Mouse (Mus musculus) liver, postnatal 0 days (tissue): ENCODE results near the gene Tut1. TPM values are rescaled to one million over a fixed set of nuclear protein-coding genes. Genes with fewer than 3 reads are reported as not detected.
"Not testable (repeated sequence)": the region's sequence is repeated elsewhere in the genome, so short reads cannot be mapped to it uniquely, and the experiment has no call there.

ENCODE experiments used
- ATAC-seq: fragments of 200-750 bp; cut with Nextera tagmentation; 2 replicates; pipeline ENCODE4 v1.8.0; 2017; ENCODE audit warnings: mild to moderate bottlenecking, moderate library complexity
- DNase-seq: peaks from one replicate; pipeline ENCODE4 v3.0.0-alpha.2; 2016
- H3K27ac ChIP-seq: fragments of 300-500 bp; sonication (generic); 2 replicates; pipeline ENCODE4 v1.5.1; 2014; ENCODE audit warnings: antibody characterized with exemption, moderate library complexity, mild to moderate bottlenecking, low read depth
- H3K27me3 ChIP-seq: fragments of 300-500 bp; sonication (generic); 2 replicates; pipeline ENCODE4 v1.6.1; 2014; ENCODE audit warnings: low read length, control low read depth, mixed read lengths; ENCODE audit not compliant: insufficient read depth
- H3K36me3 ChIP-seq: fragments of 300-500 bp; sonication (generic); replicated peaks from 2 replicates; pipeline ENCODE4 v1.6.1; 2014; ENCODE audit warnings: mild to moderate bottlenecking, control low read depth, low read length, moderate library complexity, mixed read lengths; ENCODE audit not compliant: insufficient read depth
- H3K4me1 ChIP-seq: fragments of 300-500 bp; sonication (generic); 2 replicates; pipeline ENCODE4 v1.6.1; 2014; ENCODE audit warnings: antibody characterized with exemption, mild to moderate bottlenecking, control low read depth; ENCODE audit not compliant: insufficient read depth
- H3K4me2 ChIP-seq: fragments of 300-500 bp; sonication (generic); 2 replicates; pipeline ENCODE4 v1.6.1; 2014; ENCODE audit warnings: low read depth, mild to moderate bottlenecking, low read length, moderate library complexity, mixed read lengths
- H3K4me3 ChIP-seq: fragments of 300-500 bp; sonication (generic); 2 replicates; pipeline ENCODE4 v1.5.1; 2014; ENCODE audit warnings: low read depth, low read length
- H3K9ac ChIP-seq: fragments of 300-500 bp; sonication (generic); replicated peaks from 2 replicates; pipeline ENCODE4 v1.6.1; 2014; ENCODE audit warnings: mild to moderate bottlenecking, moderate library complexity
- H3K9me3 ChIP-seq: fragments of 300-500 bp; sonication (generic); 2 replicates; pipeline ENCODE4 v1.6.1; 2016; ENCODE audit warnings: mild to moderate bottlenecking, control low read depth, low read length, mixed read lengths
- CTCF ChIP-seq: sonication (generic); IDR thresholded peaks from 2 replicates; pipeline ENCODE4 v1.5.1; 2016; ENCODE audit warnings: antibody characterized with exemption, low read depth
- EP300 ChIP-seq: IDR thresholded peaks from 2 replicates; pipeline ENCODE4 v1.6.1; 2016; ENCODE audit warnings: antibody characterized with exemption, low read depth, mild to moderate bottlenecking
- WGBS: fragments of 180-500 bp; shearing (Covaris S2); extraction: QIAGEN DNeasy Blood & Tissue Kit; methylation state at CpG from one replicate; pipeline ENCODE4 v1.1.7; 2014; ENCODE audit not compliant: insufficient replicate concordance; 5-methylcytosine and 5-hydroxymethylcytosine counted together
- polyA plus RNA-seq: library from polyadenylated mRNA; unstranded; fragments of >200 nt; fragmentation: Nextera tagmentation; extraction: Ambion mirVana; gene quantifications from 2 replicates; pipeline ENCODE4 v1.2.1, GENCODE M21; 2015

Tut1 gene
- polyA plus RNA-seq, 1 experiment from 2014 or later: 10.7 TPM

GRCm38 (mm10) chr19:8966198-8966589, 12.5 kb downstream of the Tut1 start:
- DNase-seq: no peak
- no peak for ATAC-seq
- H3K9ac ChIP-seq: peak overlapping the region; percentile 74
- H3K27ac ChIP-seq: peak overlapping the region; percentile 96
- peaks cover 18% of the 10 kb centered on the region for H3K4me1 ChIP-seq
- TF ChIP-seq CTCF (no peak), EP300 (no peak)
- no peaks in the 10 kb centered on the region for H3K27me3 ChIP-seq
- peak overlapping the region; percentile 62 for H3K4me3 ChIP-seq
- peaks cover 65% of the 10 kb centered on the region for H3K36me3 ChIP-seq
- WGBS: 31% methylated on average over 5 of the region's 5 CpGs
- peak overlapping the region; percentile 74 for H3K4me2 ChIP-seq
- no peaks in the 10 kb centered on the region for H3K9me3 ChIP-seq

GRCm38 (mm10) chr19:8966590-8967372, 13.1 kb downstream of the Tut1 start, which contains the start of gene Eef1g:
Eef1g (plus strand) TSS chr19:8967041.
- WGBS: under 1% methylated on average over 52 of the region's 52 CpGs
- Histone ChIP-seq H3K4me3 (peak within 1 kb of the TSS; percentile 62), H3K4me1 (peaks cover 18% of the 10 kb centered on the region), H3K27ac (peak within 1 kb of the TSS; percentile 96), H3K9ac (peak within 1 kb of the TSS; percentile 81), H3K36me3 (peaks cover 65% of the 10 kb centered on the region), H3K4me2 (peak within 1 kb of the TSS; percentile 90), H3K27me3 (no peaks in the 10 kb centered on the region), H3K9me3 (no peaks in the 10 kb centered on the region)
- TF ChIP-seq CTCF (no peak), EP300 (peak; percentile 75)
- ATAC-seq (peak; percentile 99), DNase-seq (peak; percentile 99)

- TF ChIP-seq CTCF: no peak
- no peak for TF ChIP-seq EP300
- H3K4me1 ChIP-seq: peaks cover 18% of the 10 kb centered on the region
Observed at GRCm38 (mm10) chr19:8967373-8967743, 13.7 kb downstream of the Tut1 start.

GRCm38 (mm10) chr19:8967893-8968292, 14.2 kb downstream of the Tut1 start:
- H3K9me3 ChIP-seq: no peaks in the 10 kb centered on the region
- WGBS: 4% methylated on average over 9 of the region's 9 CpGs
- H3K27me3 ChIP-seq: no peaks in the 10 kb centered on the region
- H3K36me3 ChIP-seq: peaks cover 65% of the 10 kb centered on the region
- TF ChIP-seq CTCF (no peak), EP300 (no peak)
- H3K9ac ChIP-seq: peak overlapping the region; percentile 81
- peak overlapping the region; percentile 62 for H3K4me3 ChIP-seq
- DNase-seq (no peak), ATAC-seq (no peak)
- peak overlapping the region; percentile 90 for H3K4me2 ChIP-seq
- H3K27ac ChIP-seq: peak overlapping the region; percentile 63; the same call in 1 of the 2 replicates
- peaks cover 18% of the 10 kb centered on the region for H3K4me1 ChIP-seq

More at GRCm38 (mm10) chr19:8967373-8967743, 13.7 kb downstream of the Tut1 start:
- H3K27me3 ChIP-seq: no peaks in the 10 kb centered on the region
- no peaks in the 10 kb centered on the region for H3K9me3 ChIP-seq
- no peak for ATAC-seq
- peak overlapping the region; percentile 90 for H3K4me2 ChIP-seq
- WGBS: under 1% methylated on average over 8 of the region's 8 CpGs
- H3K27ac ChIP-seq: peak overlapping the region; percentile 63
- DNase-seq: no peak
- H3K9ac ChIP-seq: peak overlapping the region; percentile 81
- peak overlapping the region; percentile 62 for H3K4me3 ChIP-seq
- peaks cover 67% of the 10 kb centered on the region for H3K36me3 ChIP-seq

- Histone ChIP-seq H3K36me3 (peaks cover 72% of the 10 kb centered on the region), H3K4me1 (peaks cover 12% of the 10 kb centered on the region)
- not testable (repeated sequence) for H3K27ac ChIP-seq, H3K27me3 ChIP-seq, H3K4me3 ChIP-seq, H3K9ac ChIP-seq, H3K4me2 ChIP-seq, DNase-seq, H3K9me3 ChIP-seq, ATAC-seq
- WGBS: 79% methylated on average over 8 of the region's 8 CpGs
Observed at GRCm38 (mm10) chr19:8972491-8972890, 18.8 kb downstream of the Tut1 start.

GRCm38 (mm10) chr19:8974638-8975037, 21.0 kb downstream of the Tut1 start:
- no peak overlapping the region for H3K4me2 ChIP-seq
- H3K4me3 ChIP-seq: no peak overlapping the region
- H3K27ac ChIP-seq: no peak overlapping the region
- peaks cover 80% of the 10 kb centered on the region for H3K36me3 ChIP-seq
- no peaks in the 10 kb centered on the region for H3K27me3 ChIP-seq
- TF ChIP-seq EP300 (no peak), CTCF (no peak)
- WGBS: 81% methylated on average over 1 of the region's 1 CpGs
- H3K4me1 ChIP-seq: no peaks in the 10 kb centered on the region; the same call in 1 of the 2 replicates
- no peaks in the 10 kb centered on the region for H3K9me3 ChIP-seq
- ATAC-seq (no peak), DNase-seq (no peak)
- no peak overlapping the region for H3K9ac ChIP-seq
